Mouse (Mus musculus): ENCODE results near the gene Grik3.

DNA sequence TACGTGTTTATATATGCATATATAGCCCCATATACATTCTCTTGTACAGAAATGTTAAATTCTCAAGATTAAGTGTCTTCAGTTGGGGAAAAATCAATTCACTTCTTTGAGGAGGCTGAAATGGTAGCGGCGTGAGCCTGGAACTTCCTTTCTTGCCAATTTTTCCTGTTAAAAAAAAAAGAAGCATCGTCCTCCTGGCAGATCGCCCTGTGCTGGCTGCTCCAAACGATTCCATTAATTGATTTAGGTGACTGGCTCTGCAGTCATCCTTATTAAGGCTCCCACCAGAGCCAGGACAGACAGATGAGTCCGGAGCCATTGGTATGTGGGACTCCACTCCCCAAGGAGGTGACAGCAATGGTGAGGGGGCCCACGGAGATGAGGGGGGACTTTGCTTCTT lies 209.8 kb downstream of the Grik3 start:
- TF ChIP-seq CTCF (conservative IDR thresholded peaks at IDR 0.05; ENCODE audit: insufficient read depth, insufficient read length, low read depth, low read length): no peak
- TF ChIP-seq POLR2A (IDR thresholded peaks at IDR 0.05; ENCODE audit: low read depth, low read length): no peak
